Mouse (Mus musculus) heart, postnatal 36 days (tissue): ENCODE data around the gene Kcnj5. TPM values are rescaled to one million over a fixed set of nuclear protein-coding genes. Genes with fewer than 3 reads are reported as not detected.

Experiments
- DNase-seq, 2 experiments: peaks; one replicate each; pipeline ENCODE4 v3.0.0; 2021 to 2022
- intact Hi-C: fragments of 180-260 bp; cut with DNase I; formaldehyde crosslinking; loops from one replicate; pipeline ENCODE4 v1.15.1; 2025
- total RNA-seq, 2 experiments: library from RNA; stranded (reverse); gene quantifications; 2 replicates each; pipeline ENCODE4 v1.2.3; 2021

Kcnj5 gene
- total RNA-seq, 2 experiments from 2014 or later: 46.2 to 49.6 TPM

GRCm38 (mm10) chr9:32328777-32329176 lies 15.4 kb downstream of the Kcnj5 start:
- no peak for DNase-seq
- intact Hi-C loops: no loop called here

- intact Hi-C loops: no loop called here
Measured at GRCm38 (mm10) chr9:32323610-32324009, 20.5 kb downstream of the Kcnj5 start.

GRCm38 (mm10) chr9:32320167-32320566 lies 24.0 kb downstream of the Kcnj5 start:
- peak in 1 of 2 experiments; percentile 50 for DNase-seq
- intact Hi-C loops: no loop called here

More at GRCm38 (mm10) chr9:32323610-32324009, 20.5 kb downstream of the Kcnj5 start:
- no peak for DNase-seq

- no peak for DNase-seq
- intact Hi-C loops: no loop called here
Measured at GRCm38 (mm10) chr9:32315999-32316398, 28.2 kb downstream of the Kcnj5 start.

GRCm38 (mm10) chr9:32314071-32314470 lies 30.1 kb downstream of the Kcnj5 start:
- peak; percentile 56 to 70 for DNase-seq
- intact Hi-C loops: no loop called here

GRCm38 (mm10) chr9:32312208-32312607 lies 31.9 kb downstream of the Kcnj5 start:
- intact Hi-C loops: loop anchor here (2.0 kb wide), 1 partner anchor 31 kb away; no protein-coding TSS in a partner anchor
- DNase-seq: no peak

- DNase-seq: no peak
- intact Hi-C loops: loop anchor here (2.0 kb wide), 1 partner anchor 31 kb away; no protein-coding TSS in a partner anchor
Measured at GRCm38 (mm10) chr9:32311786-32312185, 32.4 kb downstream of the Kcnj5 start.

- intact Hi-C loops: no loop called here
- no peak for DNase-seq
Measured at GRCm38 (mm10) chr9:32302501-32303150, 41.5 kb downstream of the Kcnj5 start.

GRCm38 (mm10) chr9:32295061-32295800 lies 48.9 kb downstream of the Kcnj5 start:
- intact Hi-C loops: no loop called here
- no peak for DNase-seq

- intact Hi-C loops: no loop called here
- peak; percentile 16 to 30 for DNase-seq
Measured at GRCm38 (mm10) chr9:32292686-32293085, 51.5 kb downstream of the Kcnj5 start.

- intact Hi-C loops: no loop called here
- DNase-seq: no peak
Measured at GRCm38 (mm10) chr9:32291618-32292017, 52.5 kb downstream of the Kcnj5 start.

- no peak for DNase-seq
- intact Hi-C loops: no loop called here
Measured at GRCm38 (mm10) chr9:32283591-32283990, 60.6 kb downstream of the Kcnj5 start.

GRCm38 (mm10) chr9:32280456-32280855 lies 63.7 kb downstream of the Kcnj5 start:
- intact Hi-C loops: no loop called here
- no peak for DNase-seq

GRCm38 (mm10) chr9:32279789-32280188 lies 64.4 kb downstream of the Kcnj5 start:
- intact Hi-C loops: no loop called here
- no peak for DNase-seq

GRCm38 (mm10) chr9:32278052-32278451 lies 66.1 kb downstream of the Kcnj5 start:
- no peak for DNase-seq
- intact Hi-C loops: no loop called here

- intact Hi-C loops: loop anchor here (1.0 to 5.0 kb wide), 4 partner anchors 78 to 975 kb away; no protein-coding TSS in a partner anchor
- DNase-seq: peak; percentile 71 to 75
Measured at GRCm38 (mm10) chr9:32271896-32272444, 72.2 kb downstream of the Kcnj5 start.

Other genes starting within 250 kb of the Kcnj5 start
- gene Arhgap32, start 228.2 kb downstream of the Kcnj5 start, total RNA-seq: 10 to 100 TPM; 14.4 to 23.7 TPM
- not detected for gene Kcnj1, start 28.1 kb upstream of the Kcnj5 start, total RNA-seq
- gene Fli1, start 198.5 kb upstream of the Kcnj5 start, total RNA-seq: 10 to 100 TPM; 28.2 to 28.8 TPM